ENCODE assay signal across 32 mouse cellular contexts in genomic region chr16:87673155-87673554, GRCm38 (mm10).
"Had no signal": no experiment of that assay in that cellular context is flagged by ENCODE, and none has a peak within 500 bp of the region (broad histone marks: within the 10 kb centered on the region; RNA-seq: fewer than 3 reads in every experiment).

No protein-coding gene starts in this region.

- H3K4me3 ChIP-seq: left cerebral cortex, adult 2 months; limb, embryonic 10.5 days; limb, embryonic 12.5 days; limb, embryonic 13.5 days; limb, embryonic 15.5 days; liver, embryonic 12.5 days; liver, embryonic 13.5 days; liver, embryonic 15.5 days; lung, embryonic 15.5 days; megakaryocyte, embryonic 14.5 days; midbrain, embryonic 10.5 days; midbrain, embryonic 12.5 days; midbrain, embryonic 13.5 days; midbrain, embryonic 15.5 days; myocyte; neural tube, embryonic 12.5 days had no signal

- H3K36me3 ChIP-seq: limb, embryonic 10.5 days; limb, embryonic 12.5 days; limb, embryonic 13.5 days; limb, embryonic 15.5 days; liver, embryonic 12.5 days; liver, embryonic 13.5 days; liver, embryonic 15.5 days; lung, embryonic 15.5 days; midbrain, embryonic 10.5 days; midbrain, embryonic 12.5 days; midbrain, embryonic 13.5 days; midbrain, embryonic 15.5 days; neural tube, embryonic 12.5 days had no signal

- H3K27ac ChIP-seq: left cerebral cortex, adult 2 months; limb, embryonic 10.5 days; limb, embryonic 12.5 days; limb, embryonic 13.5 days; limb, embryonic 15.5 days; liver, embryonic 12.5 days; liver, embryonic 13.5 days; liver, embryonic 14.5 days; liver, embryonic 15.5 days; lung, embryonic 15.5 days; macrophage; midbrain, embryonic 10.5 days; midbrain, embryonic 12.5 days; midbrain, embryonic 13.5 days; midbrain, embryonic 15.5 days; neural tube, embryonic 12.5 days had no signal

- H3K27me3 ChIP-seq: limb, embryonic 12.5 days; limb, embryonic 13.5 days; limb, embryonic 15.5 days; liver, embryonic 12.5 days; liver, embryonic 13.5 days; liver, embryonic 15.5 days; lung, embryonic 15.5 days; megakaryocyte, embryonic 14.5 days; midbrain, embryonic 12.5 days; midbrain, embryonic 13.5 days; midbrain, embryonic 15.5 days; neural tube, embryonic 12.5 days had no signal

- H3K4me2 ChIP-seq: limb, embryonic 12.5 days; limb, embryonic 13.5 days; limb, embryonic 15.5 days; liver, embryonic 11.5 days; liver, embryonic 12.5 days; liver, embryonic 13.5 days; liver, embryonic 15.5 days; lung, embryonic 14.5 days; lung, embryonic 15.5 days; midbrain, embryonic 12.5 days; midbrain, embryonic 13.5 days; midbrain, embryonic 15.5 days; neural tube, embryonic 12.5 days had no signal

- H3K9ac ChIP-seq: limb, embryonic 12.5 days; limb, embryonic 13.5 days; limb, embryonic 15.5 days; liver, embryonic 12.5 days; liver, embryonic 13.5 days; liver, embryonic 14.5 days; liver, embryonic 15.5 days; liver, postnatal 0 days; lung, embryonic 14.5 days; lung, embryonic 15.5 days; midbrain, embryonic 12.5 days; midbrain, embryonic 13.5 days; midbrain, embryonic 15.5 days; neural tube, embryonic 12.5 days had no signal

- ATAC-seq: liver, embryonic 12.5 days; liver, postnatal 0 days; lung, postnatal 0 days; midbrain, embryonic 13.5 days; midbrain, embryonic 15.5 days; midbrain, embryonic 16.5 days had no signal

- H3K4me1 ChIP-seq: limb, embryonic 10.5 days; limb, embryonic 12.5 days; limb, embryonic 13.5 days; limb, embryonic 15.5 days; liver, embryonic 13.5 days; midbrain, embryonic 10.5 days; midbrain, embryonic 12.5 days; midbrain, embryonic 13.5 days; midbrain, embryonic 15.5 days; neural tube, embryonic 12.5 days had no signal

- H3K9me3 ChIP-seq: limb, embryonic 10.5 days; limb, embryonic 12.5 days; limb, embryonic 13.5 days; limb, embryonic 15.5 days; liver, embryonic 12.5 days; liver, embryonic 13.5 days; liver, embryonic 15.5 days; lung, embryonic 15.5 days; midbrain, embryonic 10.5 days; midbrain, embryonic 12.5 days; midbrain, embryonic 13.5 days; midbrain, embryonic 15.5 days; neural tube, embryonic 12.5 days had no signal

- DNase-seq: left cerebral cortex, postnatal 4 days; liver; liver, embryonic 13.5 days; liver, postnatal 0 days; lung, adult 18-20 months; lung, adult 2 months; lung, embryonic 14.5 days; lung, postnatal 10 days; lung, postnatal 14 days; lung, postnatal 36 days; lung, postnatal 4 days; midbrain, embryonic 14.5 days had no signal
